Mouse (Mus musculus): ENCODE data around the gene Cd2. TPM values are rescaled to one million over a fixed set of nuclear protein-coding genes. Genes with fewer than 3 reads are reported as not detected.

The Cd2 gene
- polyA plus RNA-seq, 1 experiment from 2014 or later, result not detected

DNA sequence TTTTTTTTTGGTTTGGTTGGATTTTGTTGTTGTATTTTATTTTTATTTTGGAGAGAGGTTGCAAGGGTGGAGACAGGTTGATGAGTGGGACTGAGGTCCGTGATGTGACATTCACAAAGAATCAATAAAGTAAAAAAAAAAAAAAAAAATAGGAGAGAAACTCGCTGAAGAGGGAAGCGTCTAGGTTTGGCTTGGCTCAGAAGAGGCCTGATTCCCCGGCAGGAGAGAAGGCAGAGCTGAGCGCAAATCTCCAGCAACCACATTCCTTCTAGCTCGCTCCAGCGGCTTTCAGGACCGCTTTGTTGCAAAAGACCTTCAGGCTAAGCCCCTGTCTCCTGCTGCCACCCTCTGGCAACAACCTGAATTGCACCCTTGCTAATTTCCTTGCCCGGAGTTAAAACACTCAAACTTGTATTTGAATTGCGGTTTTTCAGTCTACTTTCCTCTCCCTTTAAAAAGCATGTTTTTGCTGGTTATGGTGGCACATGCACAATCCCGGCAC, 7.7 kb upstream of the Cd2 start:
- peaks cover 6% of the 10 kb centered on the region for H3K4me1 ChIP-seq (replicated peaks; ENCODE audit: control insufficient read depth, insufficient read depth, low read length)
- no peaks in the 10 kb centered on the region for H3K9me3 ChIP-seq (ENCODE audit: control insufficient read depth, low read length)
- no peak overlapping the region for H3K9ac ChIP-seq
- no peaks in the 10 kb centered on the region for H3K36me3 ChIP-seq (replicated peaks; ENCODE audit: control insufficient read depth, insufficient read depth)
- H3K27me3 ChIP-seq (ENCODE audit: control insufficient read depth, insufficient read depth, low read length), result no peaks in the 10 kb centered on the region
- DNase-seq (ENCODE audit: low spot score) (peak; percentile 96), ATAC-seq (ENCODE audit: low FRiP score) (peak; percentile 70)
- H3K4me2 ChIP-seq (replicated peaks), result no peak overlapping the region
- H3K27ac ChIP-seq, result no peak overlapping the region
- no peak overlapping the region for H3K4me3 ChIP-seq (replicated peaks; ENCODE audit: low read length)
- WGBS, result 5% methylated on average over 11 of the region's 11 CpGs

DNA sequence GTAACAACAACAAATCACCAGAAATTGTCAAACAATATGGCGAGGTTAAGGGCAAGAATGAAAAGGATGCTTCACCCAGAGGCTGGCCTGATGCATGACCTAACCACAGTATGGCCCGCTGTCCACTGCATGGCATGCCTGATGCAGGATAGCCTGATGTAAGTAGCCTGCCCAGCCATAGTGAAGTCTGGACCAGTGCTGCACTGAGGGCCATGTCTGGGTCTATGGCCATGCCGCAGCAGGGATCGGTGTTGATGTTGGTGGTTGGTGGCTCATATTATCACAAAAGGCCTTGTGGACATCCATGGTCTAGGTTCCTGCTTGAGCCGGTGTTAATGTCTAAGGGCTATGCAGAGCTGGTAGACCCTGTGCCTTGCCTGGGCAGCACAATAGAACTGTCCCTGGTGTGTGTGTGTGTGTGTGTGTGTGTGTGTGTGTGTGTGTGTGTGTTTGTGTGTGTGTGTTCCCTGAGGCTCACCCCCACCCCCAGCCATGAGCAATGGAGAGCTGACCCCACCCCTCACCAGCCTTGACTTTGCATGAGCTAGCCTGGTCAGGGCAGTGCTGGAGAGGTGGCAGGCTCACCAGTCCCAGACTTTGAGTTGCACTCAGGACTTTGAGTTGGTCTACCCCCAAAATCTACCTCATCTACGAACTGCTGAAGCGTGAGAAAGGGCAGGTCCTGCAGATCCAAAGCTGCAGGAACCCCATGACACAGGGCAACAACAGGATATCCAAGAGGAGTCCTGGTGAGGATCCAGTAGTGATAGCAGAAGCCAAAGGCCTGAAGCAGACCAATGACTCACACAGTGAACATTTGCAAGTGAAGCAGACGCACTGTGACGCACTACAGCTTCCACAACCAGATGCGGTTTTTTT, 7.0 kb upstream of the Cd2 start:
- no peak overlapping the region for H3K4me2 ChIP-seq (replicated peaks)
- no peak for DNase-seq (ENCODE audit: low spot score)
- no peaks in the 10 kb centered on the region for H3K9me3 ChIP-seq (ENCODE audit: control insufficient read depth, low read length)
- H3K27me3 ChIP-seq (ENCODE audit: control insufficient read depth, insufficient read depth, low read length), result no peaks in the 10 kb centered on the region
- ATAC-seq (ENCODE audit: low FRiP score), result peak; percentile 36; the same call in 1 of the 2 replicates
- no peak overlapping the region for H3K9ac ChIP-seq
- no peak overlapping the region for H3K4me3 ChIP-seq (replicated peaks; ENCODE audit: low read length)
- 71% methylated on average over 10 of the region's 10 CpGs for WGBS
- H3K27ac ChIP-seq, result no peak overlapping the region
- no peaks in the 10 kb centered on the region for H3K36me3 ChIP-seq (replicated peaks; ENCODE audit: control insufficient read depth, insufficient read depth)
- H3K4me1 ChIP-seq (replicated peaks; ENCODE audit: control insufficient read depth, insufficient read depth, low read length), result no peaks in the 10 kb centered on the region; the same call in 1 of the 2 replicates

DNA sequence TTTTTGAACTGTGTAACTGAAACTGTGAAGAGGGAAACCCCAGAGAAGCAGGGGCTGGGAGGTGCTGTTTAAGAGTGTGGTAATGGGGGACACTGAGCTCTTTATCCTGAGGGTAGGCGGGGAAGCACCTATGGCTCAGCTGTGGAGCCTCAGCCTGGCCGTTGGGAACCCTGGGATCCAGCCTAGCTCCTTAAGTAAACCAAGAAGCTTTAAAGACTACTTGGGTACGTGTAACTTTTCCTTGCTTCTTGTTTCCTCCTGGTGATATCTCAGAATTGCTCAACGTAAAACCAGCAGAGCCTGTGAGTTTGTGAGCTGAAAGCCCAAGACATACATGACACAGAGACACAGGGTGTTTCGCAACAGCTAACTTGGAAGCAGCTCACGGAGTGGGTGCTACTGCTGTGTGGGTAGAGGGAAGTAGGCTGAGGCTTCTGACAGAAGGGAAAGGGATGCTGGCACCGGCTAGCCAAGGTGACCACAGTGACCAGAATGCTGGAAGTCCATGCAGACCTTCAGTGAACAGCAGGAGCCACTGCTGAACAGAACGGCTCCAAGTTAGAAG, 5.9 kb upstream of the Cd2 start:
- H3K4me2 ChIP-seq (replicated peaks), result no peak overlapping the region
- no peaks in the 10 kb centered on the region for H3K9me3 ChIP-seq (ENCODE audit: control insufficient read depth, low read length)
- H3K4me1 ChIP-seq (replicated peaks; ENCODE audit: control insufficient read depth, insufficient read depth, low read length), result no peaks in the 10 kb centered on the region; the same call in 1 of the 2 replicates
- no peak for DNase-seq (ENCODE audit: low spot score)
- WGBS, result 88% methylated on average over 8 of the region's 8 CpGs
- no peak for ATAC-seq (ENCODE audit: low FRiP score)
- no peak overlapping the region for H3K9ac ChIP-seq
- no peaks in the 10 kb centered on the region for H3K36me3 ChIP-seq (replicated peaks; ENCODE audit: control insufficient read depth, insufficient read depth)
- H3K27ac ChIP-seq, result no peak overlapping the region
- no peaks in the 10 kb centered on the region for H3K27me3 ChIP-seq (ENCODE audit: control insufficient read depth, insufficient read depth, low read length)
- no peak overlapping the region for H3K4me3 ChIP-seq (replicated peaks; ENCODE audit: low read length)

DNA sequence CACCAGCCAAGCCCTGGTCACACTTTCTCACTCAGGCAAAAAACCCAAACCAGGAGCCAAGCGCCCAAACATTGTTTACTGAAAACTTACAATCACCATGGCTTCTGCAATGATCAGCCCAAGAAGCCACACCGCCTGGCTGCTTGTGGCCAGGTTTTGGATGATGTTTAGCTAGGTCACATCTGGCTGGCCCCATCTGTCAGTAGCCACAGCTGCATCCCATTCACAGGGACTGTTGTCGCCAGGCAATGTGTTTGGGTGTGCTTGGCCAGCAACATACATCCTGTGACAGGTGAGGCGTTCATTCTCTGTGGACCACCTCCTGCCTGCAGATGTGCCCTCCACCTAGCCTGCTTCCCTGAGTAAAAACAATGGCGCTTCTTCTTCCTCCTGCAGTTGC, 4.9 kb upstream of the Cd2 start:
- no peak overlapping the region for H3K4me2 ChIP-seq (replicated peaks)
- H3K4me3 ChIP-seq (replicated peaks; ENCODE audit: low read length), result no peak overlapping the region
- H3K4me1 ChIP-seq (replicated peaks; ENCODE audit: control insufficient read depth, insufficient read depth, low read length), result no peaks in the 10 kb centered on the region; the same call in 1 of the 2 replicates
- no peaks in the 10 kb centered on the region for H3K9me3 ChIP-seq (ENCODE audit: control insufficient read depth, low read length)
- no peaks in the 10 kb centered on the region for H3K36me3 ChIP-seq (replicated peaks; ENCODE audit: control insufficient read depth, insufficient read depth)
- no peak overlapping the region for H3K27ac ChIP-seq
- H3K9ac ChIP-seq, result no peak overlapping the region
- 88% methylated on average over 5 of the region's 5 CpGs for WGBS
- H3K27me3 ChIP-seq (ENCODE audit: control insufficient read depth, insufficient read depth, low read length), result no peaks in the 10 kb centered on the region
- DNase-seq (ENCODE audit: low spot score), result no peak
- no peak for ATAC-seq (ENCODE audit: low FRiP score)

DNA sequence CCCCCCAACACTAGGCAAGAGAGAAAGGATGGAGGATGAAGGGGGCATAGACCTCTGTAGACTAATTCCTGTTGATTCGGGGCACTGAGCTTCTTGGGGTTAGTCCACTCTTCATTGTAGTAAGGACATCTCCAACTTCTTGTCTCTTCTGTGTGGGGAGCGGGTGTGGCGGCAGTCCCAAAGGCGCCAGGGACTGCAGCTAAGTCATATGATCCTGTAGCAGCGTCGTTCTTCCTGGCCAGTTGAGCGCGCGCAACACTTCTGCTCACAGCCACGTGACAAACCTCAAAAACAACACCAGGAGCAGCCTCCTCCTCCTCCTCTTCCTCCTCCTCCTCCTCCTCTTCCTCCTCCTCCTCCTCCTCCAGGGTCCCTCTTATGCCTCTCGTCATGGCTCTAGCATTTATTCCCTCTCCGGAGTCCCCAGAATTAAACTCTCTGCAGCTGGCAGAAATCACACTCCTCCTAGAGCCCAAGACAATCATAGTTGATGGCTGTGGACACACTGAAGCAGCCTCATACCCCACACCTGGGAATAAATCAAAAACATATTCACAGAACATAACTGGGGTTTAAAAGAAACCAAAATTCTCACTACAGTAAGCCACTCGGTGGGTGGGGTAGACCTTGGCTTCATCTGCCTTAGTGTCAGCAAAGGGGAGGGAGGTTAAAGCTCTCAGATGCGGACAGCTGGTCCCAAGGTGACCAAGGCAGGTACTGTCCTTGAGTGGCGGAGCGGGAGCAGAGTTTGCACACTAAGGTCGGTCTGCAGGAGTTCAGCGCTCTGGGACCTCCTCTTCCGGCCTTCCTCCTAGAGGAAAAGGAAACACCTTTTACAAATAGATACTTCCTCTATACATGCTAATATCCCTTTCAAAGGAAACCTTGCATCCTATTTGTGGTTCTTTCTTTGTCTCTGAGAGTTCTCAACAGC, 3.1 kb upstream of the Cd2 start:
- H3K27ac ChIP-seq, result no peak overlapping the region
- WGBS, result 89% methylated on average over 18 of the region's 19 CpGs
- no peaks in the 10 kb centered on the region for H3K36me3 ChIP-seq (replicated peaks; ENCODE audit: control insufficient read depth, insufficient read depth)
- DNase-seq (ENCODE audit: low spot score) (no peak), ATAC-seq (ENCODE audit: low FRiP score) (no peak)
- H3K4me3 ChIP-seq (replicated peaks; ENCODE audit: low read length), result no peak overlapping the region
- no peak overlapping the region for H3K9ac ChIP-seq
- no peaks in the 10 kb centered on the region; the same call in 1 of the 2 replicates for H3K4me1 ChIP-seq (replicated peaks; ENCODE audit: control insufficient read depth, insufficient read depth, low read length)
- no peak overlapping the region for H3K4me2 ChIP-seq (replicated peaks)
- no peaks in the 10 kb centered on the region for H3K9me3 ChIP-seq (ENCODE audit: control insufficient read depth, low read length)
- no peaks in the 10 kb centered on the region for H3K27me3 ChIP-seq (ENCODE audit: control insufficient read depth, insufficient read depth, low read length)

DNA sequence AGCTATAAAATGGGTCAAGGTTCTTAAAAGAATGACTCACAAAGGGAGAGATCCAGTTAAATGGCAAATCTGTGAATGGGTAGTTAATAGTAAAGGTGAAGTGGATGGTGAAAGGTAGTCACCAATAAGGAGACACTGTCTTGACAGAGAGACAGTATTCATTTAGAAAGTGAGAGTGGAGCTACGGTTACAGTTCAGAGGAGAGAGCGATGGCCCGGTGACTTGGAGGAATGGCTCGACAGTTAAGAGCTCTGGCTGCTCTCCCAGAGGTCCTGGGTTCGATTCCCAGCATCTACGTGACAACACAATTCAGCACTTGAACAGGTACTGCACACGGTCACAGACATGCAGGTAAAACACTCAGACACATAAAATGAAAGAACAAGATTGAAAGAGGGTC, 2.3 kb upstream of the Cd2 start:
- Histone ChIP-seq H3K36me3 (replicated peaks; ENCODE audit: control insufficient read depth, insufficient read depth) (no peaks in the 10 kb centered on the region), H3K4me2 (replicated peaks) (no peak overlapping the region), H3K27me3 (ENCODE audit: control insufficient read depth, insufficient read depth, low read length) (no peaks in the 10 kb centered on the region), H3K9ac (no peak overlapping the region), H3K27ac (no peak overlapping the region), H3K4me1 (replicated peaks; ENCODE audit: control insufficient read depth, insufficient read depth, low read length) (no peaks in the 10 kb centered on the region; the same call in 1 of the 2 replicates), H3K9me3 (ENCODE audit: control insufficient read depth, low read length) (no peaks in the 10 kb centered on the region), H3K4me3 (replicated peaks; ENCODE audit: low read length) (no peak overlapping the region)
- WGBS, result 94% methylated on average over 7 of the region's 7 CpGs
- DNase-seq (ENCODE audit: low spot score) (no peak), ATAC-seq (ENCODE audit: low FRiP score) (no peak)

DNA sequence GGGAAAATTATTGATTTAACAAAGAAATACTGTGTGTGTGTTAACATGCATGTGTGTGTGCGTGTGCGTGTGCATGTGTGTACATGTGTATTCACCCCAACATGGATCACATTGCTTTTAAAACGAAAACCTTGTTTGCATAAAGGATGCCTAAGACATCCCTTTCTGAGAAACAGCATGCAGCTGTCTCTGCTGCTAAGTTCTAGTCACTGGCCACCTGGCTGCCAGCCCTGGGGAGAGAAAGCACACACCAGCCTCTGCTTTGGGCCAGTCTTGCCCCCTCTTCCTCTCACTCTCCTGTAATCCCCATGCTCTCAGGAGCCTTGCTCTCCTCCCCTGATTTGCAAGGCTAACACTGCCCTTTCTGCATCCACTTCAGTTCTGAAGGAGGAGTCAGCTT, 1.7 kb upstream of the Cd2 start:
- no peak overlapping the region for H3K9ac ChIP-seq
- H3K27me3 ChIP-seq (ENCODE audit: control insufficient read depth, insufficient read depth, low read length), result no peaks in the 10 kb centered on the region
- H3K27ac ChIP-seq, result no peak overlapping the region
- no peak overlapping the region for H3K4me3 ChIP-seq (replicated peaks; ENCODE audit: low read length)
- ATAC-seq (ENCODE audit: low FRiP score) (no peak), DNase-seq (ENCODE audit: low spot score) (no peak)
- H3K36me3 ChIP-seq (replicated peaks; ENCODE audit: control insufficient read depth, insufficient read depth), result no peaks in the 10 kb centered on the region
- H3K4me1 ChIP-seq (replicated peaks; ENCODE audit: control insufficient read depth, insufficient read depth, low read length), result no peaks in the 10 kb centered on the region
- no peaks in the 10 kb centered on the region for H3K9me3 ChIP-seq (ENCODE audit: control insufficient read depth, low read length)
- H3K4me2 ChIP-seq (replicated peaks), result no peak overlapping the region
- 90% methylated on average over 3 of the region's 3 CpGs for WGBS

DNA sequence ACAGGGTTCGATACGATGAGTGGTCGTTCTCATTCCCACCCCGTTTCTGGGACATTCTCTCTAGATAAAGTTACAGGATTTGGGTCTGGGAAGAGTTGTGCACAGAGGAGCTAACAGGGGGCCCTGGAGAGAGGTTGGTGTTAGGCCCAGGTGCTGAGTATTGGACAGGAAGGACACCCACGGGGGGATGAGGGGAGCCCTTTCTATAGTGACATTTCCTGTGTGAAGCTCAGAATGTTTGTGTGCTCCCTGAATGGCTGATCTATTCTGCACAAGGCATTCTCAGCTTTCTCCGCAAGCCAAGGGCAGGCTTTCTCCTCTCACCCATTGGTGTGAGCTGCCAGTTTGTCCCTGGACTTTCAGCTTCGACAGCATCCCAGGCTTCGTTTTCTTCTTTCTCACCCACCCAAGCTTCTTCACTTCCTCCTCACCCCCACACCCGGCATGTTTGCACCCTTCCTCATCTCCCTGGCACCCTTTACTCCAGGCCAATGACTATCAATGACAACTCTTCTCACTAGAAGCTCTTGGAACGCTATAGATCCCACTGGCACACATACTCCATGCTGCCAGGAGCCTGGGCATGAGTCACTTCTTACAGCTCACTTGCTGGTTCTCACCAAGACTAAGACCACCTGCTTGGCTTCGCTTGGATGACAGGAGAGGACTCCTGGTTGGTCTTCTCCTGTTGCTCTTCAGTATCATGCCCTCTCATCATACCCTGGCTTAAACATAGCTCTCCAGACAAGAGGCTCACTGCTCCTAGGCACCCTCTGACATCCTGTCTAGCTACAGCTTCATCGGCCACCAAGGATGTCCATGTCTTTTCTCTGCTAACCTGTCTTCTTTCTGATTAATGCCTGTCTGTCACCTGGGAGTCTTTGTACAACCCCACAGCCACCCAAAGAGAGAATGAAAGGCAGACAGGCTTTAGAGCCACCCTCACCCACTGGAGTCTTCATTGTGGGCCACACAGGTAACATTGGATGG, 1.1 kb downstream of the Cd2 start:
- no peak for ATAC-seq (ENCODE audit: low FRiP score)
- H3K27ac ChIP-seq, result no peak overlapping the region
- no peaks in the 10 kb centered on the region for H3K9me3 ChIP-seq (ENCODE audit: control insufficient read depth, low read length)
- no peak overlapping the region for H3K4me3 ChIP-seq (replicated peaks; ENCODE audit: low read length)
- no peak for DNase-seq (ENCODE audit: low spot score)
- H3K36me3 ChIP-seq (replicated peaks; ENCODE audit: control insufficient read depth, insufficient read depth), result no peaks in the 10 kb centered on the region
- no peaks in the 10 kb centered on the region for H3K27me3 ChIP-seq (ENCODE audit: control insufficient read depth, insufficient read depth, low read length)
- no peak overlapping the region for H3K4me2 ChIP-seq (replicated peaks)
- no peaks in the 10 kb centered on the region for H3K4me1 ChIP-seq (replicated peaks; ENCODE audit: control insufficient read depth, insufficient read depth, low read length)
- 92% methylated on average over 12 of the region's 12 CpGs for whole genome bisulfite sequencing
- no peak overlapping the region for H3K9ac ChIP-seq

All from hindbrain, embryonic 14.5 days (tissue).